Mouse (Mus musculus): ENCODE data around the gene Agbl1. TPM values are rescaled to one million over a fixed set of nuclear protein-coding genes. Genes with fewer than 3 reads are reported as not detected.

Gene Agbl1
- total RNA-seq, 1 experiment, result not detected

- no peak overlapping the region for H3K4me3 ChIP-seq (ENCODE audit: insufficient read depth in 1 of 2, low read depth in 1 of 2, low read length in 2 of 2, poor library complexity in 1 of 2, severe bottlenecking in 1 of 2)
Observed at GRCm38 (mm10) chr7:76889416-76890209, 659.9 kb downstream of the Agbl1 start.

GRCm38 (mm10) chr7:76904096-76904495 is 674.4 kb downstream of the Agbl1 start:
- no peak overlapping the region for H3K9ac ChIP-seq (ENCODE audit: insufficient read depth, low read depth, low read length, poor library complexity, severe bottlenecking)
- no peak overlapping the region for H3K4me3 ChIP-seq (ENCODE audit: insufficient read depth in 1 of 2, low read depth in 1 of 2, low read length in 2 of 2, poor library complexity in 1 of 2, severe bottlenecking in 1 of 2)
- no peak for TF ChIP-seq ZNF384 (IDR thresholded peaks at IDR 0.05; ENCODE audit: low read depth, low read length)
- no peak for TF ChIP-seq ZC3H11A (IDR thresholded peaks at IDR 0.05; ENCODE audit: borderline replicate concordance, low read depth, low read length)
- TF ChIP-seq CHD2 (IDR thresholded peaks at IDR 0.05; ENCODE audit: low read depth, low read length), result no peak
- TF ChIP-seq MAFK (IDR thresholded peaks at IDR 0.05; ENCODE audit: insufficient read depth, low read depth, low read length), result no peak
- no peak for TF ChIP-seq HCFC1 (IDR thresholded peaks at IDR 0.05; ENCODE audit: borderline replicate concordance, insufficient read depth, low read length)
- no peak for DNase-seq (ENCODE audit: low read depth, low spot score)
- no peak overlapping the region for H3K27ac ChIP-seq (ENCODE audit: insufficient read depth, low read depth, low read length, poor library complexity, severe bottlenecking)
- no peaks in the 10 kb centered on the region for H3K9me3 ChIP-seq (ENCODE audit: control insufficient read depth, insufficient read depth, low read depth, low read length)
- in situ Hi-C loops (cut with MboI; ENCODE audit: low sequenced_read_pairs in 2 of 2, unreplicated experiment in 2 of 2), result no loop called here
- no peaks in the 10 kb centered on the region for H3K4me1 ChIP-seq (ENCODE audit: control insufficient read depth in 2 of 2, insufficient read depth in 2 of 2, low read length in 2 of 2, poor library complexity in 1 of 2)
- no peaks in the 10 kb centered on the region for H3K36me3 ChIP-seq (ENCODE audit: control insufficient read depth, insufficient read depth, low read length, poor library complexity, severe bottlenecking)

More at GRCm38 (mm10) chr7:76889416-76890209, 659.9 kb downstream of the Agbl1 start:
- H3K36me3 ChIP-seq (ENCODE audit: control insufficient read depth, insufficient read depth, low read length, poor library complexity, severe bottlenecking), result no peaks in the 10 kb centered on the region
- in situ Hi-C loops (cut with MboI; ENCODE audit: low sequenced_read_pairs in 2 of 2, unreplicated experiment in 2 of 2), result no loop called here
- no peak overlapping the region for H3K27ac ChIP-seq (ENCODE audit: insufficient read depth, low read depth, low read length, poor library complexity, severe bottlenecking)
- H3K9me3 ChIP-seq (ENCODE audit: control insufficient read depth, insufficient read depth, low read depth, low read length), result no peaks in the 10 kb centered on the region
- H3K4me1 ChIP-seq (ENCODE audit: control insufficient read depth in 2 of 2, insufficient read depth in 2 of 2, low read length in 2 of 2, poor library complexity in 1 of 2), result no peaks in the 10 kb centered on the region
- DNase-seq (ENCODE audit: low read depth, low spot score), result no peak
- no peak overlapping the region for H3K9ac ChIP-seq (ENCODE audit: insufficient read depth, low read depth, low read length, poor library complexity, severe bottlenecking)
- no peak for TF ChIP-seq HCFC1 (IDR thresholded peaks at IDR 0.05; ENCODE audit: borderline replicate concordance, insufficient read depth, low read length)
- no peak for TF ChIP-seq CHD2 (IDR thresholded peaks at IDR 0.05; ENCODE audit: low read depth, low read length)
- TF ChIP-seq MAFK (IDR thresholded peaks at IDR 0.05; ENCODE audit: insufficient read depth, low read depth, low read length), result peak; percentile 42; the same call in 1 of the 2 replicates

- no peak overlapping the region for H3K9ac ChIP-seq (ENCODE audit: insufficient read depth, low read depth, low read length, poor library complexity, severe bottlenecking)
- H3K9me3 ChIP-seq (ENCODE audit: control insufficient read depth, insufficient read depth, low read depth, low read length), result no peaks in the 10 kb centered on the region
- H3K4me1 ChIP-seq (ENCODE audit: control insufficient read depth in 2 of 2, insufficient read depth in 2 of 2, low read length in 2 of 2, poor library complexity in 1 of 2), result no peaks in the 10 kb centered on the region
- H3K4me3 ChIP-seq (ENCODE audit: insufficient read depth in 1 of 2, low read depth in 1 of 2, low read length in 2 of 2, poor library complexity in 1 of 2, severe bottlenecking in 1 of 2), result no peak overlapping the region
- no peak overlapping the region for H3K27ac ChIP-seq (ENCODE audit: insufficient read depth, low read depth, low read length, poor library complexity, severe bottlenecking)
- H3K36me3 ChIP-seq (ENCODE audit: control insufficient read depth, insufficient read depth, low read length, poor library complexity, severe bottlenecking), result no peaks in the 10 kb centered on the region
- in situ Hi-C loops (cut with MboI; ENCODE audit: low sequenced_read_pairs in 2 of 2, unreplicated experiment in 2 of 2), result no loop called here
- TF ChIP-seq ZNF384 (IDR thresholded peaks at IDR 0.05; ENCODE audit: low read depth, low read length), result no peak
- no peak for TF ChIP-seq ZC3H11A (IDR thresholded peaks at IDR 0.05; ENCODE audit: borderline replicate concordance, low read depth, low read length)
- TF ChIP-seq MAFK (IDR thresholded peaks at IDR 0.05; ENCODE audit: insufficient read depth, low read depth, low read length), result no peak
- no peak for TF ChIP-seq HCFC1 (IDR thresholded peaks at IDR 0.05; ENCODE audit: borderline replicate concordance, insufficient read depth, low read length)
- TF ChIP-seq CHD2 (IDR thresholded peaks at IDR 0.05; ENCODE audit: low read depth, low read length), result no peak
- no peak for DNase-seq (ENCODE audit: low read depth, low spot score)
Observed at GRCm38 (mm10) chr7:76911672-76912071, 682.0 kb downstream of the Agbl1 start.

- Histone ChIP-seq H3K4me3 (ENCODE audit: insufficient read depth in 1 of 2, low read depth in 1 of 2, low read length in 2 of 2, poor library complexity in 1 of 2, severe bottlenecking in 1 of 2) (no peak overlapping the region), H3K9me3 (ENCODE audit: control insufficient read depth, insufficient read depth, low read depth, low read length) (no peaks in the 10 kb centered on the region), H3K9ac (ENCODE audit: insufficient read depth, low read depth, low read length, poor library complexity, severe bottlenecking) (no peak overlapping the region), H3K4me1 (ENCODE audit: control insufficient read depth in 2 of 2, insufficient read depth in 2 of 2, low read length in 2 of 2, poor library complexity in 1 of 2) (no peaks in the 10 kb centered on the region), H3K36me3 (ENCODE audit: control insufficient read depth, insufficient read depth, low read length, poor library complexity, severe bottlenecking) (no peaks in the 10 kb centered on the region), H3K27ac (ENCODE audit: insufficient read depth, low read depth, low read length, poor library complexity, severe bottlenecking) (no peak overlapping the region)
- in situ Hi-C loops (cut with MboI; ENCODE audit: low sequenced_read_pairs in 2 of 2, unreplicated experiment in 2 of 2), result no loop called here
- TF ChIP-seq MAFK (IDR thresholded peaks at IDR 0.05; ENCODE audit: insufficient read depth, low read depth, low read length) (no peak), ZNF384 (IDR thresholded peaks at IDR 0.05; ENCODE audit: low read depth, low read length) (no peak), ZC3H11A (IDR thresholded peaks at IDR 0.05; ENCODE audit: borderline replicate concordance, low read depth, low read length) (no peak), CHD2 (IDR thresholded peaks at IDR 0.05; ENCODE audit: low read depth, low read length) (no peak), HCFC1 (IDR thresholded peaks at IDR 0.05; ENCODE audit: borderline replicate concordance, insufficient read depth, low read length) (no peak)
- no peak for DNase-seq (ENCODE audit: low read depth, low spot score)
Observed at GRCm38 (mm10) chr7:76918871-76919270, 689.2 kb downstream of the Agbl1 start.

Measured in ES-E14 (cell line).